Mouse (Mus musculus) layer of hippocampus, adult 9-11 months (tissue): ENCODE results near the gene Banf2.

Source experiments
- DNase-seq: peaks from one replicate; pipeline ENCODE4 v3.0.0; 2022

Gene Banf2

DNA sequence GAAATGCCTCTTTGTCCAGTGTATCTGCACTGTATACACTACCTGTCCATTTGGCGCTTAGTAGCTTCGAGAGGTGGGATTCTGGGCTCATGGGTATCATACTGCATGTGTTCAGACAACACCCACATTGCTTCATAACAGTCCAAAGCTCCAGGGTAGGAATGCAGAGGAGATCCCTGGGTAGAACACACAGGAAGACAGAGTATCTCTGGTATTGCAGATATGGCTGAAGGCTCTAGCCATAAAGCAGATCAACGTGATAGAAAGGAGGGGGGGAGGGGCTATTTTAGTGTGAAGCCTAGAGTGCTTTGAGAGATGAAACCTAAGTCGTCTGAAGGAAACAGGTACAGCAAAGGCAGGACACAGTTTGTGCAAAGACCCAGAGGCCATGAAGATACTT is 6.4 kb upstream of the Banf2 start:
- DNase-seq: no peak

- no peak for DNase-seq
Measured at GRCm38 (mm10) chr2:144030791-144031190, 2.1 kb upstream of the Banf2 start.

GRCm38 (mm10) chr2:144044726-144045125 is 11.9 kb downstream of the Banf2 start:
- peak; percentile 78 for DNase-seq

GRCm38 (mm10) chr2:144045756-144046560 is 13.1 kb downstream of the Banf2 start:
- DNase-seq: peak; percentile 28

DNA sequence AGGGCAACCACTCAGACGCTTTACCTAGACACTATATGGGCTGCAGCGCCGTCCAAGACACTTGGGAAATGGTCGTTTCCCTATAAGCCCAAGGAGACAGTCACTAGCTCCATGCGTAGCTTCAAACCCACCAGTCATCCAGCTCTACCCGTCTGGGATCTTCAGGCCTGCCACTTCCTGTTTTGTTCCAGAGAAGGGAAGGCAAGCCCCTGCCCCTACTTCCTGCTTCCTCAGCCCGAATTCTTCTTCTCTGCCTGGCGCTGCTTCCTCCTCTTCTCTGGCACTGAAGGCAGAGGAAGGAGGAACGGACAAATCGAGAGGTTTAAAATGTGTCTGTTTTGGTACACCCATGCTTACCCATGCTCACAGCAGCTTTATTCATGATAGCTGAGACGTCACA is 14.1 kb downstream of the Banf2 start:
- DNase-seq: peak; percentile 17

DNA sequence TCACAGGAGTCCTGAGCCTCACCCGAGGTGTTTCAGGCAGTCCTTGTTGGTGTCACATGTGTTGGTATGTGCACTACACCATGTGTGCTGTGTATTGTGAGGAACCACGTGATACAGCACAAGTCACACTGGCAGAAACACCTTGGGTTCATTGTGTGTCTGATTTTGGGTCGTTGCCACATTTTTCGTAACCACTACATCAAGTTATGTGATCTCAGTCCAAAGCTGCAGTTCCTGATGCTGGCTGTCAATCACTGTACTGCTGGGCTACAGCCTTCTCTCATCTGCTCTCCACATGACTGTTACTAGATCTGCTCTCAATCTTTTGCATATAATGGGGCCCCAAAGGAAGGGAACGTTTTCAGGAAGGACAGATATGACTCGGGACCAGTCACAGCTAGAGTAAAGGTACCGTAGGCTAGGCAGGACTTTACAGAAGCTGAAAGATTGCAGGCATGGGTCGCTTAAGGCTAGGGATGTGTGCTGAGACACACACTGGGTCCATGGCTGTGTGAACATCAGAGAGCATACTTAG is 17.4 kb downstream of the Banf2 start:
- no peak for DNase-seq

GRCm38 (mm10) chr2:144050861-144051260 is 18.0 kb downstream of the Banf2 start:
- DNase-seq: no peak

DNA sequence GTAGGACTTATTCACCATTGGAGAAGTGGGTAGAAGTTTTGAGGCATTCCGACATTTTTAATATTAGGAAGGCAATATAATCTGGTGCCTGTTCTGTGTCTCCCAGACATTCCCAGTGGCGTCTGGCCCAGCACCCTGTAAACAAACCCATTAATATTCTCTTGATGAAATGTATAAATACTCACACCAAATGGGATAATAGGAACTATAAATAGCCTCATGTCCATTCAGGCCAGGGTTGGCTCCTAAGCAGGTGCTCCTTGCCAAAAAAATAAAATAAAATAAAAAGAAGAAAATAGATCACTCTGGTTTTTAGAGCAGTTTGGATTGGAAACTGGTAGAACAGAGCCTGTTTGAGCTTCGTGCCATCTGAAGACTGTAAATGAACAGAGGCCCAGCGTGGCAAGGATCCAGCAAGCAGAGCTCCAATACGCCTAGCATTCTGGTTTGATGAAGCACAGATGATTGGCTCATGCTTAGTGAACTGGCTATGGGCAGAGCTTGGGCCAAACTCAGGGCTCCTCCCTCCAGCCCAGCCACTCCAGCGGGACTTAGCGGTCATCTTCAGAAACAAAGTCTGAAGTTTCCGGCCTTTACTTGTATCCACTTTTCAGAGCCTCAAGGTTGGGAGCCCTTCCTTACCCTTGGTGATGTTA is 19.7 kb downstream of the Banf2 start:
- DNase-seq: peak; percentile 87

GRCm38 (mm10) chr2:144057735-144058134 is 24.9 kb downstream of the Banf2 start:
- DNase-seq: no peak

GRCm38 (mm10) chr2:144061701-144062100 is 28.8 kb downstream of the Banf2 start:
- no peak for DNase-seq

DNA sequence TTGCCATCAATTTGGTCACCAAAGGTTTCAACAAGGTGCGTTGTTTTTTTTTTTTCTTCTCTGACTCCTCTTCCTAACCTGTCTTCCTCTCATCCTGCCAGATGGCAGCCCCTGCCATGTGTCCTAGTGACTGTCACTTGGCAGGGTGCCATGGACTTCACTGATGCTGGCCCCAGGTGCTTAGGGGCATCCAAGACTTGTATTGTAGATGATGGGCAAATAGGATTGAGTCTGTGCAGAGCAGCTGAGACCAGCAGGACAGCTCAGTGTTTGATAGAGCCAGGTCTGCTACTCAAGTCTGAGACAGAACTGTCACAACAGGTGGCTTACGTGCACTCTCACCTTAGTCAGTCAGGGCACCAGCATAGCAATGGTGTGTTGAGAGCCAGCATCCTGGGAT is 32.6 kb downstream of the Banf2 start:
- no peak for DNase-seq

DNA sequence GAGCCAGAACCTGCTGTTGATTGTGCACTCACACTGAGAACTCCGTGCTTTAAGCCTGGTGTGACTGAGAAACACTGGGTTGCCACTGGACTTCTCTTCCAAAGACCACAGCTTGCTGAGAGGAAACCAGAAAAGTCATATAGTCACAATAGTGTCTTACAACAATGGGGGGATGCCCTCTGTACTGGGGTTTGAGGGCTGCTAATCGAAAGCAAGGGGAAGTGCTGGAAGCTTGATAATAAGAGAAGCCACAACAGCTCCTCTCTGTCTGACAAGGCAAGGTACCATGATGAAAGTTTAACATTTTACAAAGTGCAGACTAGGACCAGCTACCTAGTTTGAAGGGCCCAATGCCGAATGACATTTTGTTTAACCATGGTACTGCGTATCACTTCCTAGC is 36.8 kb downstream of the Banf2 start:
- no peak for DNase-seq

- no peak for DNase-seq
Measured at GRCm38 (mm10) chr2:144070479-144070878, 37.6 kb downstream of the Banf2 start.

DNA sequence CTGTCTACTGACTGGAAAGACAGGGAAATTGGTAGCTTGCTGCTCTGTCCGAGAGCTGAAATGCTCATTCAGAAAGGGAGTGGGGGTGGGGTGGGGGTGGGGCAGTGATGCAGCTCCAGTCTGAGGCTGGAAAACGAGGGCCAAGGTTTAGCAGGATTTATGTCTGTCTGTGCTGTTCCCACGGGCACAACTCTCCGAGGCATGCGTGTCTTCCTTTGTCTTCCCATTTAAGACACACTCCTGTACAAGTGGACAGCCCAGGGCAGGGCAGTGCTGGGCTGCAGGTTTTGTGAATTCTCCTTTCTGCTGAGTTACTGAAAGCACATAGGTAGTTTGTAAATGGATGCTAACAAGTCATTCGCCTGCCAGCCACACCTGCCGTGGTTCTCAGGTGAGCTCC is 39.8 kb downstream of the Banf2 start:
- no peak for DNase-seq

DNA sequence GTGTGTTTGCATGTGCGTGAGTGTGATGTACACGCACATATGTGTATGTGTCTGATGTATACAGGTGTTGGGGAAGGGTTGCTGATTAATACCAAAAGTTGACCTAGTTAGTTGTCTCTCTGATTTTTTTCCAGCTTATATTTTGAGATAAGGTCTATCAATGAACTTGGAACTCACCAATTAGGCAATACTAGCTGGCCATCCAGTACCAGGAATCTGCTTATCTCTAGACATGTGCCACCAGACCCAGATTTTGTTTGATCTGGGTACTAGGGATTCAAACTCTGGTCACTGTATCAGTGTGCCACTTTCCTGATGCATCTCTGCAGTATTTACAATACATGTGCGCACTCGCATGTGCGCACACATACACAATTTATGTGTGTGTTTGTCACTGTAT is 41.2 kb downstream of the Banf2 start:
- no peak for DNase-seq

DNA sequence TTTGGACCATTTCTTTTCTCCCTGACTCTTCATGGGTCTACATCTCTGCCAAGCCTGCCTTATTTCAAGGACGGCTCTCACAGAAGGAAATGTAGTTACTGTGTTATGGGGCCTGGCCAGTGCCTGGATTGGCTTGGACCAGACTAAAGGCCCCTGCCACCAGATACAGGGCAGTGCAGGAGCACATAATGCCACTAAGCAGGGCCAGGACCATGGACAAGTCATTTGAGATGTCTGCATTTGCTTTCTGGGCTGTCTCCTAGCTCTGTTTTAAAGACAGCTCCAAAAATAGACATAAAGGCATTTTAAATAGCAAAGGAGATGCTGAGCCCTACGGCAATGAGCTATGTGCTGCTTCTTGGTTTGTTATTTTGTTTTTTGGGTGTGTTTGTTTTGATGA is 43.8 kb downstream of the Banf2 start:
- DNase-seq: no peak

- no peak for DNase-seq
Measured at GRCm38 (mm10) chr2:144078897-144079296, 46.0 kb downstream of the Banf2 start.

DNA sequence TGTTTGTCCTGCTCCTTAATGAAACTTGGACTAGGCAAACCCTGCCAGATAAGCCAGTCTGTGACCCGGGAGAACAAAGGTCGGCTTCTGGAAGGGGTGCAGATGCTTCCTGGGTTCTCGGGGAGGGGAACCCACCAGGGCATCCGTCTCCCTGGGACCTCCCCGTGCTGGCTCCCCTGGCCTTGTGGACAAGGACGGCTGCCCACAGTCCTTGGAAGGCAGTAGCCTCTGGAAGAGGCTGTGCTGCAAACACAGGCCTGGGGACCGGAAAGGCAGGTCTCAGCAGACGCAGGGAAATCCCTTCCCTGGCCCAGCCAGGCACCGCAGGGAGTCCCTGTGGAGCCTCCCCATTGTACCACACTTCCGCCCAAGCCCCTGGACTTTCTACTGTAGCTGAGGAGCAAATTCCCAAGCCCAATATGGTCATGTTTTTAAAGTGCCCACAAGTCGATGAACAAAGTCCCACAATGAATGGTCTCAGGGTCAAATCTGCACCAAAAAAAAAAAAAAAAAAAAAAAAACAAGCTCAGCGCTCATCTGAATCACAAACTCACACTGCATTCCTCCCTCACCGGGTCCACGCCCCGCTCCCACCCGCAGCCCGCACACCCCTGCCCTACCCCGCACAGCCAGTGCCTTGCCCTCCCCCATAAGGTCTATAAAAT is 53.5 kb downstream of the Banf2 start:
- no peak for DNase-seq

GRCm38 (mm10) chr2:144087899-144088584 is 55.2 kb downstream of the Banf2 start:
- DNase-seq: no peak

DNA sequence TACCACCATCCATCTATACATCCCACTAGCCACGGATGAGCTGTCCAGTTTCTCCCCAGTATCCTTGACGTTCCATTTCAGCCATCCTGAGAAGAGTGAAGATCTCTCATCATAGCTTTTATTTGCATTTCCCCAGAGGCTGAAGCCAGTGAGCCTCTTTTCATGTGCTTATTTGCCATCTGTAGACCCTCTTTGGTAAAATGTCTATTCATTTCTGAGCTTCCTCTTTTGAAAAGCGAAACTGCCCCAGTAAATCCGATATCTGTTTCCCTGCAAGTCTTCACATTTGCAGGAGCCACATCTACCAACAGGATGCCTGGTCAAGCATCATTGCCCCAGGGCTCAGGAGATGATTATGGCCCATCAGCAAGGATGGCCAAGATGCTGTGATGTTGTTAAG is 59.9 kb downstream of the Banf2 start:
- no peak for DNase-seq

DNA sequence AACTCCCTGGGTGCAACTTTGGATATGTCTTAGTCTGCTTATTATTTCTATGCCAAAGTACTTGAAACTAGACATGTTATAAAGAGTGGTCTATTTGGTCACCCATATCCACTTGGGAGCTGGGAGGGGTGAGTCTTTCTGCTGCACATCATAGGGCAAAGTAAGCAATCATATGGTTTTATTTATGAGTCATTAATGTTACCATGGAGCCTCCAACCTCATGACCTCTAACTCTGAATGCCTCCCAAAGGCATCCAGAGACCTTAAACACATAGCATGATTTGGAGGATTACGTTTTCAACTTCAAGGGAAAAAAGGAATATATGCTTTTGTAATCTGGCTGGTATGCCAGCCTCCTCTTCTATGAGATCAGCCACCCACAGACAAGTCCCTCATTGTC is 61.9 kb downstream of the Banf2 start:
- no peak for DNase-seq

DNA sequence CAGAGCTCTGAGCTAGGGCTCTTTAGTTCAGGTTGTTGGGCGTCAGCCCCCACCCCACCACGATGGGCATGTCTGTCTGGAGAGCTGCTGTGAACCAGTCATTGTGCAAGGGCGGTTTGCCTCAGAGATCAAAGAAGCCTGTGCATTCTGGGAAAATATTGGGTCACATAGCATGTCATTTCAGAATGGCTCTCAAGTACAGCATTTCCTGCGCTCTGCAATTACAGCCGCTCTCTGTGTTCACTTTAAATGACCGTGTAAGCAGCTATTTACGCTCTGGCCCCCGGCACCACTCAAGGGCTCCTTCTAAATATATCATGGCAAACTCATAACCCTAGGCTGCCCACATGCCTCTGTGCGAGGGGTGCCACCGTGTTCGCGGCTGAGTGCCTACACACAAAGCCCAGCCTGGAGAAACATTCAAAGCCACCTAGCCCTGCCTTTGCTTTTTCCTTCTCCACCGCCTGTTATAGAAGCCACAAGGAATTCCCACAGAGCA is 68.7 kb downstream of the Banf2 start:
- no peak for DNase-seq

GRCm38 (mm10) chr2:144107374-144107773 is 74.5 kb downstream of the Banf2 start:
- no peak for DNase-seq
